Mouse (Mus musculus): ENCODE measurements around the gene Kl.

GRCm38 (mm10) chr5:150994096-150994495 lies 41.7 kb downstream of the Kl start:
- no peak for TF ChIP-seq POLR2A (IDR thresholded peaks at IDR 0.05; ENCODE audit: insufficient read length, low read depth)
- TF ChIP-seq E2F4 (IDR thresholded peaks at IDR 0.05; ENCODE audit: insufficient read depth), result no peak
